Mouse (Mus musculus) stomach, postnatal 0 days (tissue): ENCODE data around the gene Abhd17c.

Source experiments
- CTCF ChIP-seq: IDR thresholded peaks from 2 replicates; pipeline ENCODE4 v1.5.1; 2016; ENCODE audit warnings: antibody characterized with exemption, low read depth, mild to moderate bottlenecking, moderate library complexity
- EP300 ChIP-seq: optimal IDR thresholded peaks from 2 replicates; pipeline ENCODE3; 2016; ENCODE audit warnings: antibody characterized with exemption

DNA sequence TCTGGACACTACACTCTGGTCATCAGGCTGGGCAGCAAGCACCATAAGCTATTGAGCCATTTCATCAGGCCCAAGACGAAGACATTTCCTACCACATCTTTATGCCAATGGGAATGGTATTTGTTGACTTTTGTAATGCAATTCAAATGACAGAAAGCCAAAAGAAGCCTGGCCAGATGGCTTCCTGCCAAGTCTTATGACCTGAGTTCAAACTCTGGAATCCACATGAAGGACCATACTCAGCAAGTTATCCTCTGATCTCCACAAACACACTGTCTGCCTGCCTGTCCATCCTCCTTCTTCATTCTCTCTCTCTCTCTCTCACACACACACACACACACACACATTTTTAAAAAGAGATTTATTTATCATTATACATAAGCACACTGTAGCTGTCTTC, 19.0 kb downstream of the Abhd17c start:
- no peak for TF ChIP-seq CTCF
- no peak for TF ChIP-seq EP300
